In genomic region chr10:13424508-13424907, GRCm38 (mm10) we compare ENCODE assay signal across 18 mouse cellular contexts. TPM values are rescaled to one million over a fixed set of nuclear protein-coding genes. Genes with fewer than 3 reads are reported as not detected.
"Had no signal": no experiment of that assay in that cellular context is flagged by ENCODE, and none has a peak within 500 bp of the region (broad histone marks: within the 10 kb centered on the region; RNA-seq: fewer than 3 reads in every experiment).

No protein-coding gene starts in this region.

- H3K36me3 ChIP-seq: limb, embryonic 15.5 days; lung, embryonic 15.5 days; midbrain, embryonic 10.5 days; midbrain, embryonic 13.5 days had no signal

- ATAC-seq: liver, postnatal 0 days; midbrain, embryonic 13.5 days; midbrain, embryonic 16.5 days had no signal

- H3K27me3 ChIP-seq: limb, embryonic 15.5 days; lung, embryonic 15.5 days; midbrain, embryonic 13.5 days had no signal

- DNase-seq: kidney, postnatal 25 days; layer of hippocampus, adult 9-11 months; liver, postnatal 0 days; lung, postnatal 10 days; lung, postnatal 36 days; thymus, adult 2 months; thymus, postnatal 14 days; thymus, postnatal 4 days had no signal

- H3K4me3 ChIP-seq: layer of hippocampus, adult 2 months; limb, embryonic 15.5 days; lung, embryonic 15.5 days; megakaryocyte, embryonic 14.5 days; midbrain, embryonic 10.5 days; midbrain, embryonic 13.5 days; myocyte had no signal

- H3K9me3 ChIP-seq: limb, embryonic 15.5 days; lung, embryonic 15.5 days; megakaryocyte, embryonic 14.5 days; midbrain, embryonic 10.5 days; midbrain, embryonic 13.5 days had no signal

- H3K27ac ChIP-seq: kidney, postnatal 0 days; layer of hippocampus, adult 2 months; liver, embryonic 14.5 days; lung, embryonic 15.5 days; midbrain, embryonic 10.5 days; midbrain, embryonic 13.5 days had no signal

RNA-seq across cellular contexts. Expression of gene Phactr2, which starts 49.7 kb away (rescaled TPM):
- polyA plus RNA-seq: myocyte had no signal
